Mouse (Mus musculus): Measurements from ENCODE around the gene Ddx43. TPM values are rescaled to one million over a fixed set of nuclear protein-coding genes. Genes with fewer than 3 reads are reported as not detected.

The Ddx43 gene
- total RNA-seq, 2 experiments from 2014 or later, result 0.14 to 0.17 TPM

- DNase-seq (ENCODE audit: low spot score in 2 of 2), result no peak
Measured at GRCm38 (mm10) chr9:78439426-78439825, 43.8 kb downstream of the Ddx43 start.

GRCm38 (mm10) chr9:78442237-78442578, 46.6 kb downstream of the Ddx43 start:
- no peak for DNase-seq (ENCODE audit: low spot score in 2 of 2)

GRCm38 (mm10) chr9:78442579-78443392, 47.2 kb downstream of the Ddx43 start, which contains the start of gene Cgas:
Cgas (minus strand) TSS chr9:78443237.
- DNase-seq (ENCODE audit: low spot score in 2 of 2), result peak; percentile 11 to 12

- DNase-seq (ENCODE audit: low spot score in 2 of 2), result no peak
Measured at GRCm38 (mm10) chr9:78447606-78447972, 52.0 kb downstream of the Ddx43 start.

GRCm38 (mm10) chr9:78447973-78448873, 52.6 kb downstream of the Ddx43 start, which contains the start of the genes Mto1 and Gm17324:
Mto1 (plus strand) TSS chr9:78448208.
Gm17324 (minus strand) TSS chr9:78448786.
- peak; percentile 76 to 82 for DNase-seq (ENCODE audit: low spot score in 2 of 2)

- DNase-seq (ENCODE audit: low spot score in 2 of 2), result no peak
Measured at GRCm38 (mm10) chr9:78450404-78450803, 54.8 kb downstream of the Ddx43 start.

- DNase-seq (ENCODE audit: low spot score in 2 of 2), result no peak
Measured at GRCm38 (mm10) chr9:78451382-78451781, 55.8 kb downstream of the Ddx43 start.

GRCm38 (mm10) chr9:78457026-78457425, 61.4 kb downstream of the Ddx43 start:
- no peak for DNase-seq (ENCODE audit: low spot score in 2 of 2)

- DNase-seq (ENCODE audit: low spot score in 2 of 2), result no peak
Measured at GRCm38 (mm10) chr9:78463337-78463736, 67.8 kb downstream of the Ddx43 start.

- DNase-seq (ENCODE audit: low spot score in 2 of 2), result no peak
Measured at GRCm38 (mm10) chr9:78465725-78466124, 70.1 kb downstream of the Ddx43 start.

Other genes with a start within 250 kb of the Ddx43 start
- gene Gsta4, start 213.0 kb upstream of the Ddx43 start, total RNA-seq (2021), result 10 to 100 TPM; 55.6 to 61.1 TPM
- gene Gsta1, start 165.1 kb upstream of the Ddx43 start, total RNA-seq (2021), result under 1 TPM in 1 of 2 experiments, not detected in 1; 0.36 TPM
- gene Gm3776, start 138.6 kb upstream of the Ddx43 start, total RNA-seq (2021), result not detected
- 1 to 10 TPM in 1 of 2 experiments, not detected in 1; 6.5 TPM for gene Gm10639, start 105.9 kb upstream of the Ddx43 start, total RNA-seq (2021)
- gene Omt2a, start 81.0 kb upstream of the Ddx43 start, total RNA-seq (2021), result not detected
- not detected for gene Omt2b, start 68.2 kb upstream of the Ddx43 start, total RNA-seq (2021)
- gene Gsta2, start 40.0 kb upstream of the Ddx43 start, total RNA-seq (2021), result 10 to 100 TPM in 1 of 2 experiments, 1 to 10 TPM in 1; 3.0 to 18.7 TPM
- gene Dppa5a, start 27.6 kb upstream of the Ddx43 start, total RNA-seq (2021), result not detected
- under 1 TPM; 0.20 to 0.50 TPM for gene Ooep, start 17.1 kb upstream of the Ddx43 start, total RNA-seq (2021)
- gene Cgas, start 47.5 kb downstream of the Ddx43 start, total RNA-seq (2021), result 1 to 10 TPM; 1.6 to 1.7 TPM
- gene Mto1, start 52.4 kb downstream of the Ddx43 start, total RNA-seq (2021), result 10 to 100 TPM; 25.4 to 27.7 TPM
- under 1 TPM; 0.34 to 0.79 TPM for gene Gm17324, start 53.0 kb downstream of the Ddx43 start, total RNA-seq (2021)
- gene Eef1a1, start 93.4 kb downstream of the Ddx43 start, total RNA-seq (2021), result 1,000 to 10,000 TPM; 7,895 to 7,946 TPM
- 10 to 100 TPM; 12.2 to 14.2 TPM for gene Slc17a5, start 192.3 kb downstream of the Ddx43 start, total RNA-seq (2021)
- 1 to 10 TPM; 3.3 to 4.0 TPM for gene Cd109, start 219.8 kb downstream of the Ddx43 start, total RNA-seq (2021)